Mouse (Mus musculus) forebrain, postnatal 0 days (tissue): Measurements from ENCODE around the gene Lonp2. TPM values are rescaled to one million over a fixed set of nuclear protein-coding genes. Genes with fewer than 3 reads are reported as not detected.

Experiments used
- ATAC-seq: fragments of 200-750 bp; cut with Nextera tagmentation; 2 replicates; pipeline ENCODE4 v1.8.0; 2017; ENCODE audit warnings: mild to moderate bottlenecking, moderate library complexity
- DNase-seq: peaks from one replicate; pipeline ENCODE4 v3.0.0-alpha.2; 2015
- H3K27ac ChIP-seq: fragments of 300-500 bp; sonication (generic); 2 replicates; pipeline ENCODE4 v1.5.1; 2014; ENCODE audit warnings: low read depth, mild to moderate bottlenecking, antibody characterized with exemption, low read length, moderate library complexity, mixed read lengths
- H3K27me3 ChIP-seq: fragments of 300-500 bp; sonication (generic); 2 replicates; pipeline ENCODE4 v1.6.1; 2014; ENCODE audit warnings: mild to moderate bottlenecking, low read length, mixed read lengths; ENCODE audit not compliant: insufficient read depth
- H3K36me3 ChIP-seq: fragments of 300-500 bp; sonication (generic); 2 replicates; pipeline ENCODE4 v1.6.1; 2014; ENCODE audit warnings: mild to moderate bottlenecking, moderate library complexity; ENCODE audit not compliant: insufficient read depth
- H3K4me1 ChIP-seq: fragments of 300-500 bp; sonication (generic); 2 replicates; pipeline ENCODE4 v1.6.1; 2014; ENCODE audit warnings: antibody characterized with exemption; ENCODE audit not compliant: insufficient read depth
- H3K4me2 ChIP-seq: fragments of 300-500 bp; sonication (generic); 2 replicates; pipeline ENCODE4 v1.6.1; 2014; ENCODE audit warnings: low read depth, mild to moderate bottlenecking, moderate library complexity
- H3K4me3 ChIP-seq: fragments of 300-500 bp; sonication (generic); 2 replicates; pipeline ENCODE4 v1.5.1; 2014; ENCODE audit warnings: low read depth, low read length, mixed read lengths
- H3K9ac ChIP-seq: fragments of 300-500 bp; sonication (generic); 2 replicates; pipeline ENCODE4 v1.6.1; 2014; ENCODE audit warnings: mild to moderate bottlenecking
- H3K9me3 ChIP-seq: fragments of 300-500 bp; sonication (generic); 2 replicates; pipeline ENCODE4 v1.6.1; 2016; ENCODE audit warnings: low read length
- CTCF ChIP-seq: sonication (generic); IDR thresholded peaks from 2 replicates; pipeline ENCODE4 v1.5.1; 2016; ENCODE audit warnings: antibody characterized with exemption, control low read depth, low read depth
- WGBS: fragments of 180-500 bp; shearing (Covaris S2); extraction: QIAGEN DNeasy Blood & Tissue Kit; methylation state at CpG from one replicate; pipeline ENCODE4 v1.1.7; 2014; 5-methylcytosine and 5-hydroxymethylcytosine counted together
- polyA plus RNA-seq: library from polyadenylated mRNA; unstranded; fragments of >200 nt; fragmentation: Nextera tagmentation; extraction: Ambion mirVana; gene quantifications from 2 replicates; pipeline ENCODE4 v1.2.1, GENCODE M21; 2015
- total RNA-seq: library from RNA; depleted of rRNA; stranded (reverse); fragments of >200 nt; gene quantifications from 2 replicates; pipeline ENCODE4 v1.2.3, GENCODE M21; 2014

Lonp2 gene
- total and polyA plus RNA-seq, 2 experiments from 2014 or later: 50.7 to 66.9 TPM

DNA sequence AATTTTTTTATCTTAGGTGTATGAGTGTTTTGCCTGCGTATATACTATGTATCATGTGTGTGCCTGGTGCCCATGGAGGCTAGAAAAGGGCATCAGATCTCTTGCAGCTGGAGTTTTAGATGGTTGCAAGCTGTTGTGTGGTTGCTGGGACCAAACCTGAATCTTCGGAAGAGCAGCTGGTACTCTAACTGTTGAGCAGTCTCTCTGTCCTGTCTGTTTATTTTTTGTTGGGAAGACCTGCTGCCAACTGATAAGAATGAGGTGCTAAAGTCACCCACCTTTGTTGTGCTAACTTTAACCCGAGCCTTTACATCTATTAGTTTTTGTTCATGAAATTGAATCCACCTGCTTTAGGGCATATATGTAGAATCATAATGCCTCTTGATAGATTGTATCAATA, 78.6 kb downstream of the Lonp2 start:
- H3K4me3 ChIP-seq: no peak overlapping the region
- ATAC-seq: no peak
- H3K36me3 ChIP-seq: peaks cover 4% of the 10 kb centered on the region; the same call in 1 of the 2 replicates
- H3K4me2 ChIP-seq: no peak overlapping the region
- DNase-seq: no peak
- no peak overlapping the region for H3K27ac ChIP-seq
- WGBS: 81% methylated on average over 3 of the region's 3 CpGs
- H3K9ac ChIP-seq: no peak overlapping the region
- no peak for TF ChIP-seq CTCF
- no peaks in the 10 kb centered on the region for H3K4me1 ChIP-seq
- no peaks in the 10 kb centered on the region for H3K9me3 ChIP-seq
- H3K27me3 ChIP-seq: no peaks in the 10 kb centered on the region

DNA sequence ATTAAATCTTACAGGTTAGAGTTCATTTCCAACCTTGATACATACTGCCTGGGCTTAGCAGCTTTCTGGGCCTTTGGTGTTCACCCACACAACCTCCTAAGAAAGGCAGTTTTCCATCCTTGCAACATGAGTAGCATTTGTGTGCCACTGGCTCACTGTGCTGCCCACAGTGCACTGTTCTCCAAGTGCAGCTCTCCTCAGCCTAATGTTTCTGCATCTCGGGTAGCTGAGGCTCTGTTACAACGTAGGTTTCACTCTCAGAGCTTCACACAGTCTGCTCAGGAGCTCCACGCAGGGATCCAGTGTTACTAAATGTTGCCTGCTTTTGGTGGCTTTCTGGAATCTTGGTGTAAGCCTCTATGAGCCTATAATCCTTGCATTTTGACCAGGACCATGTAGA, 81.5 kb downstream of the Lonp2 start:
- no peaks in the 10 kb centered on the region for H3K4me1 ChIP-seq
- 78% methylated on average over 3 of the region's 3 CpGs for WGBS
- H3K4me3 ChIP-seq: no peak overlapping the region
- ATAC-seq: no peak
- no peak overlapping the region for H3K27ac ChIP-seq
- no peak for TF ChIP-seq CTCF
- H3K9me3 ChIP-seq: no peaks in the 10 kb centered on the region
- H3K4me2 ChIP-seq: no peak overlapping the region
- DNase-seq: no peak
- no peaks in the 10 kb centered on the region for H3K36me3 ChIP-seq
- no peaks in the 10 kb centered on the region for H3K27me3 ChIP-seq
- H3K9ac ChIP-seq: no peak overlapping the region

DNA sequence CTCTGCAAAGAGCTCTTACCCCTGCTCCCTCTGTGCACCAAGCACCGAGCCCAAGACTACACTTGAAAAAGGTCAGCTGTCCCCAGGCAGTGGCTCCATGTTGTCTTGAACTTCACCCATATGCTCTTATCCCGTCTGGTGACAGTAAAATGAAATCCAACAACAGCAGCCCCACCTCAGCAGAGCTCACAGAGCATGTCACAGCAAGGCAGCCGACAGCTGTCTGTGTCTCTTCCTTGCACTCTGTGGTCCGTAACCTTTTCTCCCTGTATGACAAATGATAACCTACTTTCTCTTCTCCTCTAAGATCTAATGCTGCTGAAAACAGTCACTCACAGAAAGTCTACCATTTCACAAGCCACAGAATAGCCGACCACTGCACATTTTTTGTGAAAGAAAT, 82.9 kb downstream of the Lonp2 start:
- H3K9me3 ChIP-seq: no peaks in the 10 kb centered on the region
- no peak overlapping the region for H3K4me2 ChIP-seq
- ATAC-seq: no peak
- no peaks in the 10 kb centered on the region for H3K4me1 ChIP-seq
- H3K27me3 ChIP-seq: no peaks in the 10 kb centered on the region
- H3K4me3 ChIP-seq: no peak overlapping the region
- 81% methylated on average over 5 of the region's 5 CpGs for WGBS
- no peak for DNase-seq
- no peak overlapping the region for H3K9ac ChIP-seq
- H3K27ac ChIP-seq: no peak overlapping the region
- H3K36me3 ChIP-seq: no peaks in the 10 kb centered on the region
- TF ChIP-seq CTCF: no peak

DNA sequence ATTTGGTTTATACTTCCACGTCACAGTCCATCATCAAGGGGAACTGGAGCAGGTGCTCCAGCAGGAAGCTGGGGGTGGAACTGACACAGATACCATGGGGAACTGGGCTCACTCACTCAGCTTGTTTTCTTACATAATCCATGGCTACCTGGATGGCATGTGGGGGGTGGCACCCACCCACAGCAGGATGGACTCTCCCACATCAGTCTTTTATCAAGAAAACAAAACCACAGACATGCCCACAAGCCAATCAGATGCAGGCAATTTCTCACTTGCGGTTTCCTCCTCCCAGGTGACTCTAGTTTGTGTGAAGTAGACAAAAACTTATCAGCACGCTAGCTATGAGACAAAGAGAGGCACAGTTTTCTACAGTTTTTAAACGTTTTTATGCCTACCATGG, 84.0 kb downstream of the Lonp2 start:
- DNase-seq (no peak), ATAC-seq (no peak)
- no peak for TF ChIP-seq CTCF
- H3K27me3 ChIP-seq: no peaks in the 10 kb centered on the region
- H3K27ac ChIP-seq: no peak overlapping the region
- H3K9ac ChIP-seq: no peak overlapping the region
- peaks cover 4% of the 10 kb centered on the region; the same call in 1 of the 2 replicates for H3K4me1 ChIP-seq
- no peak overlapping the region for H3K4me2 ChIP-seq
- no peaks in the 10 kb centered on the region for H3K36me3 ChIP-seq
- no peak overlapping the region for H3K4me3 ChIP-seq
- no peaks in the 10 kb centered on the region for H3K9me3 ChIP-seq
- WGBS: 73% methylated on average over 4 of the region's 4 CpGs

DNA sequence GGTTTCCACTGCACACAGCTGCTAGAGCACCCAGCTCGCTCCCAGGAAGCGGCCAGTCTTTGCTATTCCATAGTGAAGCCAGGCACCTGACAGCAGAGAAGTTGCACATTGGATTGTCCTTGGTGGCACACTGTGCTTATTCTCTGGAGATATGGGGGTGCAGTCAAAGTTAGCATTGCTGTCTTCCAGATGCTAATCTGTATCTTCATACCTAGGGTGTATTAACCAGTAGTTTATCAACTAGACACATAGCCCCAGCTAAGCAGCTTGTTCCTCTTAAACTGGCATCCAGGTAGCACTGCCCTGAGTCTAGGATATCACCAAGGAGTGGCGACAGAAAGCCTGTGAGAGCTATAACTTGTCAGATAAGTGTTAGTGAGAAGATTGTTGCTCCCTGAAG, 88.8 kb downstream of the Lonp2 start:
- H3K27me3 ChIP-seq: no peaks in the 10 kb centered on the region
- ATAC-seq: no peak
- no peak overlapping the region for H3K4me3 ChIP-seq
- no peak overlapping the region for H3K9ac ChIP-seq
- 95% methylated on average over 3 of the region's 3 CpGs for WGBS
- no peak for DNase-seq
- no peaks in the 10 kb centered on the region for H3K9me3 ChIP-seq
- H3K4me2 ChIP-seq: no peak overlapping the region
- peaks cover 2% of the 10 kb centered on the region; the same call in 1 of the 2 replicates for H3K36me3 ChIP-seq
- peaks cover 16% of the 10 kb centered on the region for H3K4me1 ChIP-seq
- peak overlapping the region; percentile 80 for H3K27ac ChIP-seq
- no peak for TF ChIP-seq CTCF

DNA sequence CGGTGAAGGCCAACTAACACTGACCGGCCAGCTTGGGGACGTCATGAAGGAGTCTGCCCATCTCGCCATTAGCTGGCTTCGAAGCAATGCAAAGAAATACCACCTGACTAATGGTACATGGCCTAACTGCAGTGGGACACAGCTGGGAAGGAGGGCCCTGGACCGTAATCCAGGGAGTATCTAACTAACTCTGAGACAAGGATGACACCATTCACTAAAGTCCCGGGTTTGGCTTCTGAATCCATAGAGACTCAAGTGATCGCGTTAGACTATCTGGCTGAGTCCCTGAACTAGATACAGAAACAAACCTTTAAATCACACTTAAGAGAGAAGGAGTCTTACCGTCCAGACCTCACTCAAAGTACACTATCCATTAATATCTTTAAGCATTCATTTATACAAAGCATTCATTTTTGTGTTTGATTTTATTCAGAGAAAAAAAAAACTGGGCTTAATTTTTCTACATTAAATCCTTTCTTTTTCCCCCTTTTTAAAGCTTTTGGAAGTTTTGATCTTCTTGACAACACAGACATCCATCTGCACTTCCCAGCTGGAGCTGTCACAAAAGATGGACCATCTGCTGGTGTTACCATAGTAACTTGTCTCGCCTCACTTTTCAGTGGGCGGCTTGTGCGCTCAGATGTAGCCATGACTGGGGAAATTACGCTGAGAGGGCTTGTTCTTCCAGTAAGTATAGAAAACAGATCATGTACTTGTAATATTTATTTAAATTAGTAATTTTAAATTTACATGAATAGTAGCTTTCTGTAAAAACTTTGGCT, 89.8 kb downstream of the Lonp2 start:
- no peaks in the 10 kb centered on the region for H3K9me3 ChIP-seq
- peak overlapping the region; percentile 80 for H3K27ac ChIP-seq
- ATAC-seq (peak; percentile 93), DNase-seq (peak; percentile 91)
- H3K36me3 ChIP-seq: peaks cover 3% of the 10 kb centered on the region; the same call in 1 of the 2 replicates
- WGBS: 43% methylated on average over 14 of the region's 14 CpGs
- no peak overlapping the region for H3K4me2 ChIP-seq
- no peaks in the 10 kb centered on the region for H3K27me3 ChIP-seq
- no peak overlapping the region for H3K9ac ChIP-seq
- TF ChIP-seq CTCF: no peak
- peaks cover 16% of the 10 kb centered on the region for H3K4me1 ChIP-seq
- no peak overlapping the region for H3K4me3 ChIP-seq

DNA sequence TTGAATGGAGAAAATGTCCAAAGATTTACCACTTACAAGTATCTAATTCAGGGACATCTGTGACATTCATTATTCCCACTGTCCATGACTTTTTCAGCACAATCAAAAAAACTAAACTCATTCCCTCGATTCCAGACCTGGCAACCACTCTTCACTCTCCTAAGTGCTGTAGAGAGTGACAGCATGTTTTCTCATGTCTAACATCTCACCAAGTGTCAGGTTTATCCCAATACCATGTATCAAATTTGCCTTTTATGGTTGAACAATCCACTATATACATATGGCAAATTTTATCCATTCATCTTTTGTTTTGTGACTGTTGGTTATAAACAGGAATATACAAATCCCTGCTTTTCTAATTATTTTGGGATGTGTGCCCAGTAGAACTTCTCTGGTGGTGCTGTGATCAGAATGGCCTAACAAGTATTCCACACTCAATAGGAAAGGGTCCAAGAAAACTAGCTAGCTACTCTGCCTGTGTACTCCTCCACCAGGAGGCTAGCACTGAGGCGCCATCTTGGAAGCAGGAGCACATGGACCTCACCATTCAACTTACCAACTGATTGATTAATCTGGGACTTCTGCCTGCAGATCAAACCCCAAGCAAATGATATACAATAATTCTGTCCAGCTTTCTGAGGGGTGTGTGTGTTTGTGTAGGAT, 94.6 kb downstream of the Lonp2 start:
- no peak overlapping the region for H3K27ac ChIP-seq
- no peak overlapping the region for H3K9ac ChIP-seq
- H3K4me2 ChIP-seq: no peak overlapping the region
- ATAC-seq (no peak), DNase-seq (no peak)
- peaks cover 6% of the 10 kb centered on the region; the same call in 1 of the 2 replicates for H3K36me3 ChIP-seq
- H3K27me3 ChIP-seq: no peaks in the 10 kb centered on the region
- H3K4me1 ChIP-seq: 0 out of 2 replicates have a peak, but pooled peaks cover 7% of the 10 kb centered on the region
- TF ChIP-seq CTCF: no peak
- WGBS: 71% methylated on average over 2 of the region's 2 CpGs
- no peaks in the 10 kb centered on the region for H3K9me3 ChIP-seq
- no peak overlapping the region for H3K4me3 ChIP-seq
